Mouse (Mus musculus) midbrain, embryonic 13.5 days (tissue): Measurements from ENCODE around the gene Lbx1. TPM values are rescaled to one million over a fixed set of nuclear protein-coding genes. Genes with fewer than 3 reads are reported as not detected.

Experiments used
- ATAC-seq: fragments of 200-750 bp; cut with Nextera tagmentation; 2 replicates; pipeline ENCODE4 v1.8.0; 2017; ENCODE audit warnings: mild to moderate bottlenecking, moderate TSS enrichment, moderate library complexity
- H3K27ac ChIP-seq: fragments of 300-500 bp; sonication (generic); 2 replicates; pipeline ENCODE4 v1.5.1; 2015; ENCODE audit warnings: inconsistent platforms, mild to moderate bottlenecking, moderate library complexity
- H3K27me3 ChIP-seq: fragments of 300-500 bp; sonication (generic); 2 replicates; pipeline ENCODE4 v1.6.1; 2015; ENCODE audit warnings: mild to moderate bottlenecking, inconsistent platforms
- H3K36me3 ChIP-seq: fragments of 300-500 bp; sonication (generic); 2 replicates; pipeline ENCODE4 v1.6.1; 2015; ENCODE audit warnings: mild to moderate bottlenecking, inconsistent platforms
- H3K4me1 ChIP-seq: fragments of 300-500 bp; sonication (generic); replicated peaks from 2 replicates; pipeline ENCODE4 v1.6.1; 2015; ENCODE audit warnings: inconsistent platforms
- H3K4me2 ChIP-seq: fragments of 300-500 bp; sonication (generic); replicated peaks from 2 replicates; pipeline ENCODE4 v1.6.1; 2015; ENCODE audit warnings: moderate library complexity, mild to moderate bottlenecking, inconsistent platforms
- H3K4me3 ChIP-seq: fragments of 300-500 bp; sonication (generic); replicated peaks from 2 replicates; pipeline ENCODE4 v1.5.1; 2015; ENCODE audit warnings: mild to moderate bottlenecking, inconsistent platforms
- H3K9ac ChIP-seq: fragments of 300-500 bp; sonication (generic); replicated peaks from 2 replicates; pipeline ENCODE4 v1.6.1; 2015; ENCODE audit warnings: mild to moderate bottlenecking, inconsistent platforms
- H3K9me3 ChIP-seq: fragments of 300-500 bp; sonication (generic); 2 replicates; pipeline ENCODE4 v1.6.1; 2016; ENCODE audit warnings: mild to moderate bottlenecking, inconsistent platforms
- WGBS: fragments of 180-500 bp; shearing (Covaris S2); methylation state at CpG from one replicate; pipeline ENCODE4 v1.1.7; 2015; 5-methylcytosine and 5-hydroxymethylcytosine counted together
- polyA plus RNA-seq: library from polyadenylated mRNA; unstranded; fragments of >200 nt; fragmentation: Nextera tagmentation; extraction: Ambion mirVana; gene quantifications from 2 replicates; pipeline ENCODE4 v1.2.1, GENCODE M21; 2015

The Lbx1 gene
- polyA plus RNA-seq, 1 experiment from 2014 or later = 0.13 TPM

DNA sequence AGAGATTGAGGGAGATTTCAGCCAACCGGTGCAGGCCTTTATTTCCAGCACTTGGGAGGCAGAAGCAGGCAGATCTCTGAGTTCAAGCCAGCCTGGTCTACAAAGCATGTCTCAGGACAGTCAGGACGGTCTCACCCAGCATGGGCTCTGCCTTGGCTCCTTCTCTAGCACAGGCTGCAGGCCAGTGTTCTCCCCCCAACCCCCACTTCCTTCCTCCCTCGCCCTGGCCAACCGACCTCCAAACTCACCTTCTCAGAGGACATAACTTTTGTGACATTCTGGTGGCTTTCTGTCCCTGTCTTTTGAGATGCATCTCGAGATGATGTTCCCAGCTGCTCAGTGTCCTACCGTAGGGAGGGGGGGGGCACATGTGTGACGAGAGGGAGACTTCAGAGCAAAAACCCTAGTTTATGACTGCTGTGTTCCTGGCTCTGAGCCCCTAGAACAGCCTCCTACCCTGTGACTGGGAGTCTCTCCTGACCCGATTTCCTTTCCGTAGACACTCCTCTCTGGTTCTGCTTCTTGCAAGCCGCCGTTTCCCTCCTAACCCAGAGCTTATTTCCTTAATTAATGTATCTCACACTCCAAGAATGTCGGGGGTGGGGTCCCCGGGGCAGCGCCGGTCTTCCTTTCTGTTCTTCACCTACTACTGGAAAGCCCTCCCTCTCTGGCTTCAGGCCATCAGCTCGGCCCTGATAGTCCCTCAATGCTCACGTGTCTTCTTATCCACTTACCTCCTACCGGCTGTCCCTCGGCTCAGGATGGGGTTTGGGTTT is 27.8 kb downstream of the Lbx1 start:
- H3K4me2 ChIP-seq = peak overlapping the region; percentile 17; the same call in 1 of the 2 replicates
- no peak for ATAC-seq
- H3K4me1 ChIP-seq = no peaks in the 10 kb centered on the region
- no peak overlapping the region for H3K9ac ChIP-seq
- no peaks in the 10 kb centered on the region for H3K36me3 ChIP-seq
- H3K9me3 ChIP-seq = no peaks in the 10 kb centered on the region
- WGBS = 42% methylated on average over 19 of the region's 19 CpGs
- peaks cover 32% of the 10 kb centered on the region for H3K27me3 ChIP-seq
- no peak overlapping the region for H3K27ac ChIP-seq
- H3K4me3 ChIP-seq = no peak overlapping the region

GRCm38 (mm10) chr19:45207153-45207552 is 28.5 kb downstream of the Lbx1 start:
- Histone ChIP-seq H3K9ac (no peak overlapping the region), H3K4me3 (no peak overlapping the region), H3K9me3 (no peaks in the 10 kb centered on the region), H3K4me1 (no peaks in the 10 kb centered on the region), H3K27me3 (peaks cover 32% of the 10 kb centered on the region), H3K4me2 (no peak overlapping the region), H3K27ac (no peak overlapping the region), H3K36me3 (no peaks in the 10 kb centered on the region)
- no peak for ATAC-seq
- 93% methylated on average over 15 of the region's 15 CpGs for WGBS

DNA sequence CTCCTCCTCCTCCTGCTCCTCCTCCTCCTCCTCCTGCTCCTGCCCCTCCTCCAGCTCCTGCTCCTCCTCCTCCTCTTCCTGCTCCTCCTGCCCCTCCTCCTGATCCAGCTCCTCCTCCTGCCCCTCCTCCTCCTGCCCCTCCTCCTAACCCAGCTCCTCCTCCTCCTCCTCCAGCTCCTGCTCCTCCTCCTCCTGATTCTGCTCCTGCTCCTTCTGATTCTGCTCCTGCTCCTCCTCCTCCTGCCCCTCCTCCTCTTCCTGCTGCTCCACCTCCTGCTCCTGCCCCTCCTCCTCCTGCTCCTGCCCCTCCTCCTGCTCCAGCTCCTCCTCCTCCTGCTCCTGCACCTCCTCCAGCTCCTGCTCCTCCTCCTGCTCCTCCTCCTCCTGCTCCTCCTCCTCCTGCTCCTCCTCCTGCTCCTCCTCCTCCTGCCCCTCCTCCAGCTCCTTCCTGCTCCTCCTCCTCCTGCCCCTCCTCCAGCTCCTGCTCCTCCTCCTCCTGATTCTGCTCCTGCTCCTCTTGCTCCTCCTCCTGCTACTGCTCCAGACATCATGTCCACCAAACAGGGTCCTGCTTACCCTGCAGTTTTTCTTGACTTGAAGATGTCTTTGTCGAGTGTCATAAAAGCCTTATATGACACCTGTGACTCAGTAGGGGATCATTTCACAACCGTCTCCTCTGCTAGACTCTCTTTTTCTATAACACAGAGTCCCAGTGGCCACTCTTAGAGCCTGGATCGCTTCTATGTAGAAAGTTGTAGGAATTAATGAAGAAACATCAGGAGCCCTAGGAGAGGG is 30.1 kb downstream of the Lbx1 start:
- 78% methylated on average over 3 of the region's 3 CpGs for WGBS
- H3K4me1 ChIP-seq = no peaks in the 10 kb centered on the region
- no peak overlapping the region for H3K4me3 ChIP-seq
- H3K27me3 ChIP-seq = peaks cover 30% of the 10 kb centered on the region
- no peaks in the 10 kb centered on the region for H3K36me3 ChIP-seq
- no peaks in the 10 kb centered on the region for H3K9me3 ChIP-seq
- H3K4me2 ChIP-seq = no peak overlapping the region
- ATAC-seq = no peak
- no peak overlapping the region for H3K27ac ChIP-seq
- H3K9ac ChIP-seq = no peak overlapping the region

DNA sequence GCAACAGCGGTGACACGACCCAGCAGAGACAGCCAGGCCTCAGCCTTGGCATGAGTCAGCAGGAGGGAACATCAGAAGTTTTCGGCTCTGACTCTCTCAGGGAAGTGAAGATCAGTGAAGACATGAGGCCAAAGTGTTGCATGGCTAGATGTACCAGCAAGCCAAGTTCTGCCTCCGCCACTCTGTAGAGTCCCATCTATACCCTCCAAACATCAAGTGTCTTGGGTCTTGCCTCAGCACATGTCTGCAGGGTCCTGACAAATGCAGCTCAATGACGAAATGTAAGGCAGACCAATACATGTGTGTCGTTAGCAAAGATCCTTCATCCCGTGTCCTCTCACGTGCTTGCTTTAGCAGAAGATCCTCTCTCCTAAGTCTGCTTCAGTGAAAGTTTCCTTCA is 38.6 kb downstream of the Lbx1 start:
- ATAC-seq = no peak
- Histone ChIP-seq H3K4me3 (no peak overlapping the region), H3K27me3 (peaks cover 3% of the 10 kb centered on the region; the same call in 1 of the 2 replicates), H3K36me3 (no peaks in the 10 kb centered on the region), H3K9me3 (peaks cover 9% of the 10 kb centered on the region), H3K27ac (no peak overlapping the region), H3K4me1 (no peaks in the 10 kb centered on the region), H3K9ac (no peak overlapping the region), H3K4me2 (no peak overlapping the region)
- 95% methylated on average over 8 of the region's 8 CpGs for WGBS

GRCm38 (mm10) chr19:45194651-45195050 is 41.0 kb downstream of the Lbx1 start:
- Histone ChIP-seq H3K27me3 (peaks cover 3% of the 10 kb centered on the region; the same call in 1 of the 2 replicates), H3K4me3 (no peak overlapping the region), H3K9ac (no peak overlapping the region), H3K4me2 (no peak overlapping the region), H3K4me1 (no peaks in the 10 kb centered on the region), H3K9me3 (peaks cover 9% of the 10 kb centered on the region), H3K27ac (no peak overlapping the region), H3K36me3 (no peaks in the 10 kb centered on the region)
- no peak for ATAC-seq
- 47% methylated on average over 4 of the region's 4 CpGs for WGBS

Other genes starting within 250 kb of the Lbx1 start
- 13.4 and 15.7 TPM in 2 replicates for gene Sema4g, start 246.7 kb downstream of the Lbx1 start, polyA plus RNA-seq
- 19.2 and 20.0 TPM in 2 replicates for gene Twnk, start 230.1 kb downstream of the Lbx1 start, polyA plus RNA-seq
- 91.3 and 91.5 TPM in 2 replicates for gene Mrpl43, start 229.4 kb downstream of the Lbx1 start, polyA plus RNA-seq
- gene Lzts2, start 221.4 kb downstream of the Lbx1 start, polyA plus RNA-seq = 24.6 and 30.9 TPM in 2 replicates
- gene Pdzd7, start 190.1 kb downstream of the Lbx1 start, polyA plus RNA-seq = 1.3 and 1.8 TPM in 2 replicates
- 58.1 and 61.2 TPM in 2 replicates for gene Sfxn3, start 188.3 kb downstream of the Lbx1 start, polyA plus RNA-seq
- gene Kazald1, start 160.6 kb downstream of the Lbx1 start, polyA plus RNA-seq = 0.94 and 1.1 TPM in 2 replicates
- gene Tlx1, start 85.1 kb downstream of the Lbx1 start, polyA plus RNA-seq = 0.07 TPM in 1 of 2 replicates, not detected in the other
- gene Btrc, start 127.9 kb upstream of the Lbx1 start, polyA plus RNA-seq = 62.7 and 63.5 TPM in 2 replicates